Mouse (Mus musculus) bone marrow, adult 2 months (tissue): ENCODE measurements at regions not wholly inside any gene's neighbourhood (a gene's known extent, or its start where the extent isn't known, plus 50 kb on each side); places are given as distances from the start of the nearest gene placed in this dataset.

Experiments used
- CTCF ChIP-seq: fragments of 200-500 bp; IDR thresholded peaks from 2 replicates; pipeline ENCODE4 v1.5.1; 2011; ENCODE audit warnings: low read length, control low read depth; ENCODE audit not compliant: control insufficient read depth, insufficient read depth
- POLR2A ChIP-seq: fragments of 200-500 bp; IDR thresholded peaks from 2 replicates; pipeline ENCODE4 v1.6.1; 2011; ENCODE audit warnings: low read depth, mild to moderate bottlenecking, control low read depth, low read length, borderline replicate concordance; ENCODE audit not compliant: control insufficient read depth

DNA sequence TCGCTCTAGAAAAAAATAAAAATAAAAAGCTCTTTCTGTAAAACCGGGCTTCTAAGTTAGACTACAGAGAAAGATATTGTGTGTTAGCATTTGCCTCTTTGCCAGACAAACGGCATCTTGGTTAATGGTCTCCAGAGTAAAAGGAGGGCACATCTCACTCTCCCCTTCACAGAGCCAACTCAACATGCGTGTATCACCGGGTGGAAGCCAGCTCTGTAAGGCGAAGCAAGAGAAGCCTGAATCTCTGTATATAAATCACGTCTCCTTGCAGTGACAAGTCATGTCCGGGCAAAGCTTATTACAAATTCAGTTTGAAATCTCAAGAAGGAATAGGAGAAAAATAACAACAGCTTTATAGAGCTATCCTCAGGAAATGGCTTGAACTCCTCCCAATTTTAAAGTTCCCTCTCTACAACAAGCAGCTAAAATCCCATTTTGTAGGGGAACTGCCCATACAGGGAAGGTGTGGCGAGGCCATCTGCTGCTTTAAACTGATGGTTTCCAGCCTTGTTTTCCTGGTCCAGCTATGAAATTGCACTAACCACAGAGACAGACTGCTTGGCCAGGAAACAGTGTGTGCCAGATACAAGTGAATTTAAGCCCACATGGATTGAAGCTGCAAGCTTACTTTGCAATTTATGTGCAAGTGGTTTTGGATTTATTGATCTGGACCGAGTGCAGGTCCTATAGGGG lies 291.7 kb upstream of the Noct start:
- TF ChIP-seq CTCF: no peak
- TF ChIP-seq POLR2A: no peak
